Mouse (Mus musculus): ENCODE results near the gene Tle3. TPM values are rescaled to one million over a fixed set of nuclear protein-coding genes. Genes with fewer than 3 reads are reported as not detected.

The Tle3 gene
- polyA plus RNA-seq, 1 experiment from 2014 or later: 36.7 TPM

GRCm38 (mm10) chr9:61413665-61414456 is 41.7 kb downstream of the Tle3 start:
- H3K27me3 ChIP-seq (ENCODE audit: control insufficient read depth, insufficient read depth, low read length): no peaks in the 10 kb centered on the region
- DNase-seq (ENCODE audit: low spot score) (no peak), ATAC-seq (ENCODE audit: low FRiP score) (no peak)
- no peaks in the 10 kb centered on the region for H3K4me1 ChIP-seq (replicated peaks; ENCODE audit: control insufficient read depth, insufficient read depth, low read length)
- H3K4me2 ChIP-seq (replicated peaks; ENCODE audit: low read depth, low read length): no peak overlapping the region
- peaks cover 39% of the 10 kb centered on the region for H3K36me3 ChIP-seq (ENCODE audit: control insufficient read depth, insufficient read depth, low read length)
- no peak overlapping the region for H3K27ac ChIP-seq (ENCODE audit: low read depth, low read length)
- H3K9ac ChIP-seq (ENCODE audit: low read depth, low read length): no peak overlapping the region
- H3K9me3 ChIP-seq (ENCODE audit: control insufficient read depth, low read length): no peaks in the 10 kb centered on the region
- H3K4me3 ChIP-seq (ENCODE audit: low read depth, low read length): no peak overlapping the region
- 91% methylated on average over 14 of the region's 14 CpGs for WGBS

- Histone ChIP-seq H3K9me3 (ENCODE audit: control insufficient read depth, low read length) (no peaks in the 10 kb centered on the region), H3K27me3 (ENCODE audit: control insufficient read depth, insufficient read depth, low read length) (no peaks in the 10 kb centered on the region), H3K4me1 (replicated peaks; ENCODE audit: control insufficient read depth, insufficient read depth, low read length) (no peaks in the 10 kb centered on the region), H3K9ac (ENCODE audit: low read depth, low read length) (no peak overlapping the region), H3K4me3 (ENCODE audit: low read depth, low read length) (no peak overlapping the region), H3K27ac (ENCODE audit: low read depth, low read length) (no peak overlapping the region), H3K4me2 (replicated peaks; ENCODE audit: low read depth, low read length) (no peak overlapping the region), H3K36me3 (ENCODE audit: control insufficient read depth, insufficient read depth, low read length) (peaks cover 34% of the 10 kb centered on the region)
- WGBS: 68% methylated on average over 9 of the region's 9 CpGs
- ATAC-seq (ENCODE audit: low FRiP score) (no peak), DNase-seq (ENCODE audit: low spot score) (no peak)
Observed at GRCm38 (mm10) chr9:61416571-61416970, 44.4 kb downstream of the Tle3 start.

GRCm38 (mm10) chr9:61421626-61422025 is 49.5 kb downstream of the Tle3 start:
- no peak for DNase-seq (ENCODE audit: low spot score)
- no peak for ATAC-seq (ENCODE audit: low FRiP score)
- 94% methylated on average over 3 of the region's 3 CpGs for WGBS
- Histone ChIP-seq H3K9ac (ENCODE audit: low read depth, low read length) (no peak overlapping the region), H3K4me3 (ENCODE audit: low read depth, low read length) (no peak overlapping the region), H3K4me1 (replicated peaks; ENCODE audit: control insufficient read depth, insufficient read depth, low read length) (no peaks in the 10 kb centered on the region), H3K27ac (ENCODE audit: low read depth, low read length) (no peak overlapping the region), H3K27me3 (ENCODE audit: control insufficient read depth, insufficient read depth, low read length) (no peaks in the 10 kb centered on the region), H3K9me3 (ENCODE audit: control insufficient read depth, low read length) (no peaks in the 10 kb centered on the region), H3K36me3 (ENCODE audit: control insufficient read depth, insufficient read depth, low read length) (peaks cover 5% of the 10 kb centered on the region), H3K4me2 (replicated peaks; ENCODE audit: low read depth, low read length) (no peak overlapping the region)

GRCm38 (mm10) chr9:61424245-61424644 is 52.1 kb downstream of the Tle3 start:
- Histone ChIP-seq H3K4me3 (ENCODE audit: low read depth, low read length) (no peak overlapping the region), H3K27ac (ENCODE audit: low read depth, low read length) (no peak overlapping the region), H3K27me3 (ENCODE audit: control insufficient read depth, insufficient read depth, low read length) (no peaks in the 10 kb centered on the region), H3K9me3 (ENCODE audit: control insufficient read depth, low read length) (no peaks in the 10 kb centered on the region), H3K4me1 (replicated peaks; ENCODE audit: control insufficient read depth, insufficient read depth, low read length) (no peaks in the 10 kb centered on the region), H3K36me3 (ENCODE audit: control insufficient read depth, insufficient read depth, low read length) (peaks cover under 1% of the 10 kb centered on the region), H3K4me2 (replicated peaks; ENCODE audit: low read depth, low read length) (no peak overlapping the region), H3K9ac (ENCODE audit: low read depth, low read length) (no peak overlapping the region)
- ATAC-seq (ENCODE audit: low FRiP score): no peak
- DNase-seq (ENCODE audit: low spot score): no peak
- whole genome bisulfite sequencing: 91% methylated on average over 3 of the region's 3 CpGs

GRCm38 (mm10) chr9:61426493-61426892 is 54.3 kb downstream of the Tle3 start:
- ATAC-seq (ENCODE audit: low FRiP score) (no peak), DNase-seq (ENCODE audit: low spot score) (no peak)
- no peaks in the 10 kb centered on the region for H3K4me1 ChIP-seq (replicated peaks; ENCODE audit: control insufficient read depth, insufficient read depth, low read length)
- no peak overlapping the region for H3K27ac ChIP-seq (ENCODE audit: low read depth, low read length)
- no peaks in the 10 kb centered on the region for H3K36me3 ChIP-seq (ENCODE audit: control insufficient read depth, insufficient read depth, low read length)
- H3K9me3 ChIP-seq (ENCODE audit: control insufficient read depth, low read length): no peaks in the 10 kb centered on the region
- no peak overlapping the region for H3K4me3 ChIP-seq (ENCODE audit: low read depth, low read length)
- H3K27me3 ChIP-seq (ENCODE audit: control insufficient read depth, insufficient read depth, low read length): no peaks in the 10 kb centered on the region
- H3K4me2 ChIP-seq (replicated peaks; ENCODE audit: low read depth, low read length): no peak overlapping the region
- no peak overlapping the region for H3K9ac ChIP-seq (ENCODE audit: low read depth, low read length)
- 86% methylated on average over 7 of the region's 7 CpGs for WGBS

GRCm38 (mm10) chr9:61427051-61427450 is 54.9 kb downstream of the Tle3 start:
- DNase-seq (ENCODE audit: low spot score) (no peak), ATAC-seq (ENCODE audit: low FRiP score) (no peak)
- Histone ChIP-seq H3K9me3 (ENCODE audit: control insufficient read depth, low read length) (no peaks in the 10 kb centered on the region), H3K4me2 (replicated peaks; ENCODE audit: low read depth, low read length) (no peak overlapping the region), H3K9ac (ENCODE audit: low read depth, low read length) (no peak overlapping the region), H3K36me3 (ENCODE audit: control insufficient read depth, insufficient read depth, low read length) (no peaks in the 10 kb centered on the region), H3K4me1 (replicated peaks; ENCODE audit: control insufficient read depth, insufficient read depth, low read length) (no peaks in the 10 kb centered on the region), H3K27me3 (ENCODE audit: control insufficient read depth, insufficient read depth, low read length) (no peaks in the 10 kb centered on the region), H3K4me3 (ENCODE audit: low read depth, low read length) (no peak overlapping the region), H3K27ac (ENCODE audit: low read depth, low read length) (no peak overlapping the region)
- 87% methylated on average over 6 of the region's 6 CpGs for WGBS

GRCm38 (mm10) chr9:61427901-61428300 is 55.7 kb downstream of the Tle3 start:
- 88% methylated on average over 3 of the region's 3 CpGs for WGBS
- ATAC-seq (ENCODE audit: low FRiP score) (no peak), DNase-seq (ENCODE audit: low spot score) (no peak)
- H3K4me2 ChIP-seq (replicated peaks; ENCODE audit: low read depth, low read length): no peak overlapping the region
- H3K4me3 ChIP-seq (ENCODE audit: low read depth, low read length): no peak overlapping the region
- no peaks in the 10 kb centered on the region for H3K36me3 ChIP-seq (ENCODE audit: control insufficient read depth, insufficient read depth, low read length)
- H3K9me3 ChIP-seq (ENCODE audit: control insufficient read depth, low read length): no peaks in the 10 kb centered on the region
- H3K27ac ChIP-seq (ENCODE audit: low read depth, low read length): no peak overlapping the region
- H3K4me1 ChIP-seq (replicated peaks; ENCODE audit: control insufficient read depth, insufficient read depth, low read length): no peaks in the 10 kb centered on the region
- H3K9ac ChIP-seq (ENCODE audit: low read depth, low read length): no peak overlapping the region
- no peaks in the 10 kb centered on the region for H3K27me3 ChIP-seq (ENCODE audit: control insufficient read depth, insufficient read depth, low read length)

GRCm38 (mm10) chr9:61431830-61432229 is 59.7 kb downstream of the Tle3 start:
- Histone ChIP-seq H3K4me1 (replicated peaks; ENCODE audit: control insufficient read depth, insufficient read depth, low read length) (peaks cover 2% of the 10 kb centered on the region; the same call in 1 of the 2 replicates), H3K9me3 (ENCODE audit: control insufficient read depth, low read length) (no peaks in the 10 kb centered on the region), H3K27ac (ENCODE audit: low read depth, low read length) (no peak overlapping the region), H3K9ac (ENCODE audit: low read depth, low read length) (no peak overlapping the region), H3K27me3 (ENCODE audit: control insufficient read depth, insufficient read depth, low read length) (no peaks in the 10 kb centered on the region), H3K36me3 (ENCODE audit: control insufficient read depth, insufficient read depth, low read length) (no peaks in the 10 kb centered on the region), H3K4me3 (ENCODE audit: low read depth, low read length) (no peak overlapping the region), H3K4me2 (replicated peaks; ENCODE audit: low read depth, low read length) (no peak overlapping the region)
- ATAC-seq (ENCODE audit: low FRiP score) (no peak), DNase-seq (ENCODE audit: low spot score) (no peak)
- 95% methylated on average over 4 of the region's 4 CpGs for WGBS

GRCm38 (mm10) chr9:61433206-61433605 is 61.0 kb downstream of the Tle3 start:
- H3K4me3 ChIP-seq (ENCODE audit: low read depth, low read length): no peak overlapping the region
- H3K27ac ChIP-seq (ENCODE audit: low read depth, low read length): no peak overlapping the region
- H3K27me3 ChIP-seq (ENCODE audit: control insufficient read depth, insufficient read depth, low read length): no peaks in the 10 kb centered on the region
- no peak for DNase-seq (ENCODE audit: low spot score)
- peaks cover 2% of the 10 kb centered on the region; the same call in 1 of the 2 replicates for H3K4me1 ChIP-seq (replicated peaks; ENCODE audit: control insufficient read depth, insufficient read depth, low read length)
- H3K36me3 ChIP-seq (ENCODE audit: control insufficient read depth, insufficient read depth, low read length): no peaks in the 10 kb centered on the region
- no peak for ATAC-seq (ENCODE audit: low FRiP score)
- H3K9ac ChIP-seq (ENCODE audit: low read depth, low read length): no peak overlapping the region
- 85% methylated on average over 2 of the region's 2 CpGs for WGBS
- H3K9me3 ChIP-seq (ENCODE audit: control insufficient read depth, low read length): no peaks in the 10 kb centered on the region
- no peak overlapping the region for H3K4me2 ChIP-seq (replicated peaks; ENCODE audit: low read depth, low read length)

Data from hindbrain, embryonic 11.5 days (tissue).